Comparison of ENCODE assay signal across 42 mouse cellular contexts in the genomic region with DNA sequence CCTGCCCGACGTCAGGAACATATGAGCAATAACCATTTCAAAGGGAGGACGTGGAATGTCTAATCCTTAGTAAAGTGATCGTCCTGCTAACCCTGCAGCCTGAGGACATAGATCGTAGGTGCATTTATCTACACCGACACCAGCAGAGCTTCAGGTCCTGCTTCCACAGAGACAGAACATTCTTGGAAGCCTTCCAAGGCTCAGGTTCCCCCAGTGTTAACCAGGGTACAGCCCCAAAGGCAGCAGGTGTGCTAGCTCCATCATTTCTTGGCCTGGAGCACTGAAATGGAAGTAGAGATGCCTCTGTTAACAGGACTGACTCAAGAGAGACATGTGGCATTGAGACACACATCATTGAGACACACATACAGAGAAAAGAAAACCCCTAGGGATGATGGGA. TPM values are rescaled to one million over a fixed set of nuclear protein-coding genes. Genes with fewer than 3 reads are reported as not detected.
"Had no signal": no experiment of that assay in that cellular context is flagged by ENCODE, and none has a peak within 500 bp of the region (broad histone marks: within the 10 kb centered on the region; RNA-seq: fewer than 3 reads in every experiment).

No protein-coding gene starts in this region.

- H3K4me1 ChIP-seq: heart, embryonic 15.5 days; hindbrain, embryonic 10.5 days; hindbrain, embryonic 12.5 days; intestine, embryonic 15.5 days; limb, embryonic 12.5 days; liver, embryonic 12.5 days had no signal

- H3K27ac ChIP-seq: gastrocnemius, adult 2 months; heart, adult 2 months; heart, embryonic 13.5 days; heart, embryonic 15.5 days; hindbrain, embryonic 10.5 days; hindbrain, embryonic 12.5 days; hindbrain, embryonic 14.5 days; intestine, embryonic 15.5 days; kidney, embryonic 15.5 days; kidney, postnatal 0 days; limb, embryonic 12.5 days; limb, embryonic 15.5 days; liver, embryonic 12.5 days; liver, embryonic 14.5 days had no signal

- ATAC-seq: hindbrain, embryonic 16.5 days; inflammation-experienced regulatory T-cells, adult 6 months; intestine, embryonic 15.5 days; intestine, postnatal 0 days; liver, embryonic 12.5 days had no signal

- H3K4me3 ChIP-seq: gastrocnemius, adult 2 months; heart, adult 2 months; heart, embryonic 13.5 days; heart, embryonic 15.5 days; hindbrain, embryonic 10.5 days; hindbrain, embryonic 12.5 days; intestine, embryonic 15.5 days; kidney, embryonic 15.5 days; limb, embryonic 12.5 days; limb, embryonic 15.5 days; liver, embryonic 12.5 days had no signal

- H3K36me3 ChIP-seq: heart, embryonic 13.5 days; heart, embryonic 15.5 days; hindbrain, embryonic 10.5 days; hindbrain, embryonic 12.5 days; intestine, embryonic 15.5 days; kidney, embryonic 15.5 days; limb, embryonic 12.5 days; limb, embryonic 15.5 days; liver, embryonic 12.5 days had no signal

- DNase-seq: gastrocnemius, adult 2 months; gastrocnemius, postnatal 10 days; gastrocnemius, postnatal 25 days; heart, adult 2 months; heart, postnatal 14 days; heart, postnatal 4 days; kidney, adult 18-20 months; kidney, adult 8-10 months; kidney, postnatal 14 days; kidney, postnatal 36 days; layer of hippocampus, adult 9-11 months; layer of hippocampus, postnatal 36 days; left cerebral cortex, postnatal 4 days had no signal

- H3K9ac ChIP-seq: heart, embryonic 13.5 days; heart, embryonic 15.5 days; hindbrain, embryonic 12.5 days; hindbrain, embryonic 14.5 days; intestine, embryonic 15.5 days; kidney, embryonic 15.5 days; limb, embryonic 12.5 days; limb, embryonic 15.5 days; liver, embryonic 12.5 days; liver, embryonic 14.5 days had no signal

- H3K9me3 ChIP-seq: heart, embryonic 13.5 days; heart, embryonic 15.5 days; hindbrain, embryonic 10.5 days; hindbrain, embryonic 12.5 days; intestine, embryonic 15.5 days; kidney, embryonic 15.5 days; limb, embryonic 12.5 days; limb, embryonic 15.5 days; liver, embryonic 12.5 days had no signal

- H3K4me2 ChIP-seq: heart, embryonic 11.5 days; heart, embryonic 13.5 days; heart, embryonic 15.5 days; hindbrain, embryonic 12.5 days; hindbrain, embryonic 14.5 days; intestine, embryonic 15.5 days; kidney, embryonic 15.5 days; limb, embryonic 12.5 days; limb, embryonic 15.5 days; liver, embryonic 12.5 days had no signal

- H3K27me3 ChIP-seq: intestine, embryonic 15.5 days had no signal

RNA-seq across cellular contexts. Expression of gene Atf3, which starts 25.6 kb away (rescaled TPM):
- polyA plus RNA-seq: inflammation-experienced regulatory T-cells, adult 6 months had no signal

RNA-seq across cellular contexts. Expression of gene Fam71a, which starts 27.6 kb away (rescaled TPM):
- total RNA-seq: gastrocnemius, adult 2 months; gastrocnemius, postnatal 10 days; gastrocnemius, postnatal 25 days; gastrocnemius, postnatal 4 days; heart, adult 2 months; heart, postnatal 14 days; heart, postnatal 4 days; layer of hippocampus, adult 18-20 months; layer of hippocampus, adult 8-10 months; layer of hippocampus, postnatal 14 days; layer of hippocampus, postnatal 36 days; left cerebral cortex, adult 18-20 months; left cerebral cortex, adult 8-10 months; left cerebral cortex, postnatal 10 days; left cerebral cortex, postnatal 25 days; left cerebral cortex, postnatal 4 days; liver, adult 2 months had no signal
- polyA plus RNA-seq: frontal cortex, adult 2 months; heart, adult 2 months; heart, embryonic 11.5 days; heart, embryonic 13.5 days; heart, embryonic 15.5 days; heart, postnatal 0 days; hindbrain, embryonic 10.5 days; hindbrain, embryonic 12.5 days; hindbrain, embryonic 14.5 days; hindbrain, embryonic 16.5 days; inflammation-experienced regulatory T-cells, adult 6 months; intestine, embryonic 15.5 days; intestine, postnatal 0 days; kidney, embryonic 15.5 days; kidney, postnatal 0 days; large intestine, adult 2 months; limb, embryonic 12.5 days; limb, embryonic 15.5 days; liver, adult 2 months; liver, embryonic 12.5 days; liver, embryonic 14.5 days; liver, embryonic 16.5 days had no signal
